Mouse (Mus musculus) large intestine, adult 2 months (tissue): ENCODE data around the gene Smg7. TPM values are rescaled to one million over a fixed set of nuclear protein-coding genes. Genes with fewer than 3 reads are reported as not detected.

Experiments used
- polyA plus RNA-seq: library from polyadenylated mRNA; depleted of rRNA; stranded (reverse); fragments of >200 nt; gene quantifications from 2 replicates; pipeline ENCODE4 v1.2.3, GENCODE M21; 2012; rRNA removed

The Smg7 gene
- polyA plus RNA-seq, 1 experiment, result 18.3 TPM

Other genes with a start within 250 kb of the Smg7 start
- gene Apobec4, start 152.1 kb downstream of the Smg7 start, polyA plus RNA-seq, result not detected in 2 replicates
- 4.2 and 6.3 TPM in 2 replicates for gene Rgl1, start 136.3 kb downstream of the Smg7 start, polyA plus RNA-seq
- gene Arpc5, start 136.1 kb downstream of the Smg7 start, polyA plus RNA-seq, result 107 and 144 TPM in 2 replicates
- 11.2 and 11.8 TPM in 2 replicates for gene Ncf2, start 102.5 kb downstream of the Smg7 start, polyA plus RNA-seq
- gene Nmnat2, start 52.3 kb upstream of the Smg7 start, polyA plus RNA-seq, result 0.58 and 0.78 TPM in 2 replicates